Mouse (Mus musculus): ENCODE data around the gene Usp47.

Usp47 gene

DNA sequence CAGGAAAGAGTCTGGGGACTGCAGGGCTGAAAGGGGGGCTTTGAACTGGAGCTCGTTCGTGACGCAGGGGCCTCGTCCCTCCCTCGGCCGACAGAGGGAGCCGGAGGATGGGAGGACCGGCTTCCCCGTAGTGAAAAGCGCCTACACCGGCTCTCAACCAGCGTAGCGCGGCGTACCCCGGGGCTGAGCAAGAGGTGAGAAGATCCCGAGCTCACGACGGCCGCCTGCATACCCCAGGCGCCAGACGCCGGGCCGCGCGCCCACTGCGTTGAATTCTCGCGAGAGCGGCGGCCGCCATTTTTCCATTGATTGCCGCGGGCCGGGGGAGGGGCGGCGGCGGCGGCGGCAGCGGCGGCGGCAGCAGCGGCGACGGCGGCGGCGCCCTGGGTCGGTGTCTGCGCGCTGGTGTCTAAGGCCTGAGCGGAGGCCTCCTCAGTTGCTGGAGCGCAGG lies at the start of gene Usp47:
Gene Usp47 (plus strand): TSS at position 355 of the 451 bp plus-strand sequence.
- peak; percentile 89 for DNase-seq (ENCODE audit: low spot score)

DNA sequence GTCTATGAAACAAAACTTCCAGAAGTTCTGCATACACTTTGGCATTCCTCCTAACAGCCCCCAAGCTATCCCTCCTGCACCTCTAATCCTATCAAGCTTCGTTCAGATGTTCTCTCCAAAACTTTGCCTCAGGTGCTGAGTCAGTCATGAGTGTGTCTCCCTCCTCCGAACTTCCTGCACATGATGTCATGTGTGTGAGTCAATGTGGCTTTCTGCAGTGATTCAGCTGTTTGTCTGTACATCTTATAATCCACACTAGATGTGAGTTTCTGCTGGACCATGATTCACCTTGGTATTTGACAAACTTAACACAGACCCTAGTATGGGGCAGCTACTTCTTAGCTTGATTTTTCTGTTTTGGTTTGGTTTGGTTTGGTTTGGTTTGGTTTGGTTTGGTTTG lies 46.9 kb upstream of the Usp47 start:
- no peak for DNase-seq (ENCODE audit: low spot score)

DNA sequence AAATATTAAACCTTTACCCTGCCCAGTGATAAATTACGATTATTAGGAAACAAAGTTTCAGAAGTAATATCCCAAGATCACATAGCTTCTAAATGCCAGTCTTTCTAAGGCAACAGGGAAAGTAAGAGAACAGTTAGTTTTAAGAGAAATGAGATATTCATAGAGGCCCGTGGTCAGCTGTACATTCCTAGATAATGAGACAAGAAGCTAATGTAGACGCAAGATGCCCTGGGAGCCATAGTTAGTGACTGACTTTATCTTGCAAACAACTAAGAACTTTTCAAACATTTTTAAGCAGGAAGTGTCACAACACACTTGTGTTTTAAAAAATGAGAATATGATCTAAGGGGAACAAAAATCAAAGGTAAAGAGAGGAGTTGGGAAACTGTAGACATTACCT lies 45.4 kb upstream of the Usp47 start:
- no peak for DNase-seq (ENCODE audit: low spot score)

DNA sequence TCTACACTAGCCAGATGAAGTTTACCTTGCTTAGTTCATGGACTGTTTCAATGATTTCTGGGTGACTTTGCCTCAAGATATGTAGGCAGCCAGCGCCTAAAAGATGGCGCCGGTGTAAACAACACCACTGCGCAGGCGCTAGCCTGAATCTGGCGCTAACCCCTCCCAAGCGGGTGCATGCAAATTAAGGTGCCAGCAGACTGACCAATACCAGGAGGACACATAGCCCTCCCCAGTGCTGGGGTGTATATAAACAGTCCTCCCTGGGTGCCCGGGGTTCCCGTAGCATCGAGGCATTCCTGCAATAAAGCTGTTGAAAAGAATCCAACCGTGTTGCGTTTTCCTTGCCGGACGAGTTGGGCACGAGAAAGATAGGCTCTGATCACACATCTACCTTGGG lies 41.0 kb upstream of the Usp47 start:
- DNase-seq (ENCODE audit: low spot score), result no peak

DNA sequence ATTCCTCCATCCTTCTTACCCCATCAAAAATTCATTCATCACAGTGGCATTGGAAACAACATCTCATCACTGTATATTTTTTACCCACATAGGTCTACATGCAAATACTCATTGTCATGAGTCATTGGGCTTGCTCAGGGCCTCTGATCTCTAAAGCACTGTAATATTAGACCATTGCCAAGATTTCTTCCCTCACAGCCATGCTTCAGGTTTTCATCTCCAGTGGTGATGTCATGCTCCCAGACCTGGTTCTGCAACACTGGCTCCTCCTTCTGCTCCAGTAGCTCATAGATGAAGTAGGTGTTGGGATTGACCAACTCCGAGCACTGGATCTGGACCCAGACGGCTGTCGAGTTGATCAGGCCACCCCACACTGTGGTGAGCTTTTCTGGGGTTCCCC lies 38.8 kb upstream of the Usp47 start:
- no peak for DNase-seq (ENCODE audit: low spot score)

DNA sequence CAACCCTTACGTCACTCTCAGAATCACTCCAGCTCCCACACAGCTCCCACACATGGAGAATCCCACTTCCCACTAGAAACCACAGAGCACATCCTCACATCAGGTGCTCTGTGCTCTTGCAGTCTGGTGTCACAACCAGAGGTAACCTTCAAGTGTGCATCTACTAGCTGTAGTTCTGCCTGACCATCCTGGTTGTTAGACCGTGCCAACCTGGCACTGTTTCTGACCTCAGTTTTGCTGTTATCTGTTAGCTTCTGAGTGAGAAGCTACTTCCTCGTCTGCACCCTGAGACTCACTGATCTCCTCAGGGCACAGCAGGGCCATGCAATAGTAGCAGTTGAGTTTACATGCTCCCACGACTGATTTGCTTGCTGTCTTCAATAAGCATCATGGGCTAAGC lies 38.0 kb upstream of the Usp47 start:
- no peak for DNase-seq (ENCODE audit: low spot score)

DNA sequence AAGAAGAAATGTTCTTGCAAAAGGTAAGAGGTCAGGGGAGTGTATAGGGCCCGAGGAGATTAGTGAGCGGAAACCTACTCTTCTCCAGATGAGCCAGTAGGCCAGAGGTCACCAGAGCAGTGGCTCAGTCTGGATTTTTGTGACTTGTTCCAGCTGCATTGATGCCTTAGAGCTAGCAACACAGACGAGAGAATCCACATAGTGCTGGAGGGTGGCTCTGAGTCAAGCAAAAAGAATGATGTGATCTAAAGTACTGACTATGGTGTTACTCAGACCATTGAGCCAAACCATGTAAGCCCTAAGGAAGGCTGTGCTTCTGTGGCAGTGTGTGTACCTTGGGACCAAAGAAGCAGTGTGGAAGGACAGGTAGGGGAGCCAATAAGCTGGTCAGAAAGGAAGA lies 36.4 kb upstream of the Usp47 start:
- no peak for DNase-seq (ENCODE audit: low spot score)

DNA sequence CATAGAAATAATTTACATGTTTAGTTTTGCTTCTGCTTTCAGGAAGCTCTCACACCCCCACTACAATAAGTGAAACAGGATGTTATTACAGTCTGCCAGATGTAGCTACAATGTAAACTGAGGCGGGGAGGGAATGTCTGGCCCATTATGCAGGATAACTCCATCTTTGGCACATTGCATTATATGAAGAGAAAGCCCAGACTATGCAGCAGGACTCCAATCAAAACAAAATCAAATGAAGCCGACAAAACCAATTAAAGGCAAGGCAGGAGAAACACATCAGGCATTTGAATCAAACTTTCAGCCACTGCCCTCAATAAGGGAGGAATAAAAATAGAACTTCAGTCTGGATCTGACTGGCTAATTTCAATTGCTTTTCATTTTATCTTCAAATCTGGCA lies 25.9 kb upstream of the Usp47 start:
- no peak for DNase-seq (ENCODE audit: low spot score)

DNA sequence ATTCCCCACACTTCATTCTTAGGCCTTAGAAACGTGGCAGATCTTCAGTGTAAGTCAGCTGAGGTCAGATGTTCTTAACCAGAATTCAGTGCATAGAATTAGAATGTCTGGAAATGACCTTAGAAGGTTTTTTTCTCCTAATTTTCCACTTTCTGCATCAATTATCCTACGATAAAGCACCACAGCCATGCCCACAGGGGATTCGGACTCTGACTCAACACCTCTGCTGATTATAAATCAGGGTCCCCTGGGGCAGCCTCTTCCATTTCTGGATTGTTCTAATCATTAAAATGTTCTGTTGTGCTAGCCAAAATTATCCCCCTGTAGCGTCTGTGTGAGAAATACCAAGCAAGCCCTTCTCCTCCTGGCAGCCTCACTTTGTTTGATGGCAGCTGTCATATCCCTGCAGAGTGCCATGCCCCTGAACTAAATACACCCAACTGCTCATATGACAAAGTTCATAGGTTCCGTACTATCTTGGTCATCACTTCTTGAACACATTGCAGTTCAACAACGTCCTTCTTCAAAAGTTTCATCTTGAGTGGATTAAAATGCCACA lies 24.8 kb upstream of the Usp47 start:
- DNase-seq (ENCODE audit: low spot score), result no peak

DNA sequence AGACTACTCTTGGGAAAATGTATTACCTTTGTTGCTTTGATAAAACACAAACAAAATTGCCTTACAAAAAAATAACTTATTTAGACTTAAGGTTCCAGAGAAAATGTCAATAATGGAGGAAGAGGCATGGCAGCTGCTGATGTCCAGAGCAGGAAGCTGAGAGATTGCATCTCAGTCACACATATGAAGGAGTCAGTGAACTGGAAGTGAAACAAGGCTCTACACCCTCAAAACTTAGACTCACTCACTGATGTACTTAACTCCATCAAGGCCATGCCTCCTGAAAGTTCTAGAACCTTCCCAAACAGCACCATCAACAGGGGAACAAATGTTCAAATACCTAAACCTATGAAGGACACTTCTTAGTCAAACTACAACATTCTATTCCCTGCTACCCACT lies 23.9 kb upstream of the Usp47 start:
- no peak for DNase-seq (ENCODE audit: low spot score)

DNA sequence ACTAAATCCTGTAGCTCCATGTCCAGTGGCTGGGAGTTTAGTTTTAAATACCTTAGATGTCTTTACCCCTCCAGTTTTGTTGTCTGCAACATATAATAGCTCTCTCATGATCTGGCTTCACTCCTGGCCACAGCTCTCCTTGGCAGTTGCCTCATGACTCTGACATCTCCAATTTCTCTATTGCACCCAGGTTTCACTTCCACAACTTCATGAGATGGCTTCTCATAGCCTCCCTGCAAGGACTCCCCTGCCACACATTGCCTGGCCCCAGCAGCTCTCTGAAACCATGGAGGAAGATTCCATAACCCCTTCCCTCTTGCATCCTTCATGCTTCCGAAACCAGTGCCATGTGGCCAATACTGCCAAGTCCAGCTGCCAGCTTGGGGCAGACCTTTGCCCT lies 23.1 kb upstream of the Usp47 start:
- DNase-seq (ENCODE audit: low spot score), result no peak

DNA sequence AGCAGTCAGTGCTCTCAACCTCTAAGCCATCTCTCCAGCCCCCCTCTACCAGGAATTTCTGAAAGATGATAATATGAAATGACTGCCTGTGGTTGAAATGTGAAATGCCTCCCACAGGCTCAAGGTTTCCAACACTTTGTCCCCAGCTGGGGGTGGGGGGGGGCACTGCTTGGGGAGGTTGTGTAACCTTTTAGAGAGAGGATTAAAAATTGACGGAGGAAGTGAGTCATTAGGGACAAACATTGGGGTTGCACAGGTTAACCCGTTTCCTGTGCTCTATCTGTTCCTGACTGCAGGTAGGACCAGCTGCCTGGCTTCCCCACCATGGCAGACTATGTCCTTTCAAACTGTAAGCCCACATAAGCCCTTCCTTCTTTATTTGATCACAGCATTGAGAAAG lies 12.8 kb upstream of the Usp47 start:
- no peak for DNase-seq (ENCODE audit: low spot score)

DNA sequence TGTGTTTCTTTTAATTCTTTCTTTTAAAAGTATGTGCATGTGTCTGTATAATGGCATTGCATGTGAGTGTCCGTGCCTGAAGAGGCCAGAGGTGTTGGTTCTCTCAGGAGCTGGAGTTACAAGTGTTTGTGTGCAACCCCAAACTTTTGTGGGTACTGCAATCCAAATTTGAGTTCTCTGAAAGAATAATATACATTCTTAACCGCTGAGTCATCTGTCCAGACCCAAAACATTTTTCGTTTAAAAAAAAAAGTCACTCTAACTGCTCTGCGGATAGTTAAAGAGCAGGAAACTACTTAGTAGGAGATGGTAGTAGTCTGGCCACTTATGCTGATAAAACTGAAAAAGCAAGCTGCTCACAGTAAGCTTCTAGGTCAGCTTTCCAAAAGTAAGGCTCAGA lies 12.3 kb upstream of the Usp47 start:
- no peak for DNase-seq (ENCODE audit: low spot score)

DNA sequence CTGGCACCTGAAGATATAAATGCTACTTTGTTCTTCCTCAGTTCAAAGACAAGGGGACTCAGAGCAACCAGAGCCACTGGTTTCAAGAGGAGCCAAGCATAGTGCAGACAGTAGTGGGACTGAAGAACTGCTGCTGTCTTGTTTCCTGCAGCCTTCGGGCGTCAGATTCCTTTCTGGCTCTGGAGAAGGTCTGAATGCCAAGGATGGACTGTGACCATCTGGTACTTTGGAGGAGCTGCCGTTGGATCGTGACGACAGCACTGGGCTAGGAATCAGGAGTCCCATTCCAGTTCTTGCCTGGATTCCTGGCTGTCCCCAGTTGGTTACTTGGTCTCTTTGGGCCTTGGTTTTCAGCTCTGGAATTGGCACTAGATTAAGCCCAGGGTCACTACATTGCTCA lies 11.2 kb upstream of the Usp47 start:
- DNase-seq (ENCODE audit: low spot score), result peak; percentile 24

DNA sequence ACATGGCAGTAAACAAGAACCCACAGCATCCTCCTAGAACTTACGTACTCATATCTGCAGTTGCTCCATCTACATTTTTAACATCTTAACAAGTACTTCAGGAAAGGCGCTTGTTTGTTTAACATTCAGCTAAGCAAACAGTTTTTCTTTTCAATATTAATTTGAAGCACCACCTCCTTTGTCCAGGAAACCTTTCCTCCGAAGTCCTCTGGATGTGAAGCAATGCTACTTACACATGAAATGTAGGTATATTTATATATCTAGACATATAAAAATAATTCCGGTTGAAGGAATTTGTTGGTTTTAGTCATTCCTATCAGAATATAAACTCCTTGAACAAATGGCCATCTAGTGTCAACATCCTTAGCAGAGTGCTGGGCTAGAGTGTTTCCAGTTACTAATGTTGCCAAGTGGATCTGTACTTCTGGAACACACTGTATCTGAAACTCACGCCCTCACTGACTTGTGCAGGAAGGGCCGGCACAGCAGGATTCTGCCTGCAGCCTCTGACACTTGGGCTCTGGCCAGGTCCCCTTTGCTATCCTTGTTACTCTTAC lies 10.6 kb upstream of the Usp47 start:
- DNase-seq (ENCODE audit: low spot score), result peak; percentile 53

DNA sequence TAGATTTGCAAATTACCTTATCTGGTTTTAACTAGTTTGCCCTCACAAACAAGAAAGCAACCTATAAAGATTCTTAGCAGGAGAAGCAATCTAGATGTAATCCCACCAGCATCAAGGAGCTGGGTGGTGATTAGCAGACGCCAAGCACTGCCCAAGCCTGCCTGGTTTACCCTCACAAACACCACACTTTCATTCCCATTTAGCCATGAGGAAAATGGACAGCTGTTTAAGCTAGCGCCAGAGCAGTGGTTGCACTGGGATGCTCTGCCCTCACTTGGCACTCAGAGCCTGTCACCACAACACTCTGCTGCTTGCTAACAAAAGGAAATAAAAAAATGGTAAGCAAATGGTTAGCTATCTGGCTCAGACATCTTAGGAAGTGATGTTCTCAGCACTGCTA lies 9.2 kb upstream of the Usp47 start:
- no peak for DNase-seq (ENCODE audit: low spot score)

DNA sequence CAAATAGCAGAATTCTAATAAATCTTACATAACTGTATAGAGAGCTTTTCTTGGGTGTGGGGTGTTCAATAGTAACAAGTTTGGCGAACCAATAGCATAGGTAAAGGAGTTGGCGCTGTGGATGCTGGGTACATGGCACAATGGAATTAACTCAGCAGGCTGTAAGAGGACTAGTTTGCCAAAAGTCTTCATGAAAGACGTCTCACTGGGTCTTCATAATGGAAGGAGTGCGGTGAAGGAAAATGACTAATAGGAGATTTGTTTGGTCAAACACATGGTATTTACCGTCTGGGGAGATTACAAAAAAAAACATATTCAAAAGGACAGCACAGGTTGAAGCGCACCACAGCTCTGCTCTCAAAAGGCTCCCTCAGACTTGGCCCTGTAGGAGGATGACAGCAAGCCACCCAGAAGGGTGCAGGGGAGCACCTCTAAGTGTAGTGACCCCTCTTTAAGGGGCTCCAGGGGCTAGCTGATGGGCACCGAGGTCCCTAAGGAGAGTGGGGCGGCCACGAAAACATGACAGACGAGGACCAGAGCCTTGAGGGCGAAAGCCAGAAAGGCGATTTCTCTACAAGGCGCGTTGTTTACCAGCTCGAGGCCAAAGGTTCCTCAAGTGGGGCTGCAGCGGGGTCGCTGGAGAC lies 676 bp upstream of the Usp47 start:
- DNase-seq (ENCODE audit: low spot score), result no peak

DNA sequence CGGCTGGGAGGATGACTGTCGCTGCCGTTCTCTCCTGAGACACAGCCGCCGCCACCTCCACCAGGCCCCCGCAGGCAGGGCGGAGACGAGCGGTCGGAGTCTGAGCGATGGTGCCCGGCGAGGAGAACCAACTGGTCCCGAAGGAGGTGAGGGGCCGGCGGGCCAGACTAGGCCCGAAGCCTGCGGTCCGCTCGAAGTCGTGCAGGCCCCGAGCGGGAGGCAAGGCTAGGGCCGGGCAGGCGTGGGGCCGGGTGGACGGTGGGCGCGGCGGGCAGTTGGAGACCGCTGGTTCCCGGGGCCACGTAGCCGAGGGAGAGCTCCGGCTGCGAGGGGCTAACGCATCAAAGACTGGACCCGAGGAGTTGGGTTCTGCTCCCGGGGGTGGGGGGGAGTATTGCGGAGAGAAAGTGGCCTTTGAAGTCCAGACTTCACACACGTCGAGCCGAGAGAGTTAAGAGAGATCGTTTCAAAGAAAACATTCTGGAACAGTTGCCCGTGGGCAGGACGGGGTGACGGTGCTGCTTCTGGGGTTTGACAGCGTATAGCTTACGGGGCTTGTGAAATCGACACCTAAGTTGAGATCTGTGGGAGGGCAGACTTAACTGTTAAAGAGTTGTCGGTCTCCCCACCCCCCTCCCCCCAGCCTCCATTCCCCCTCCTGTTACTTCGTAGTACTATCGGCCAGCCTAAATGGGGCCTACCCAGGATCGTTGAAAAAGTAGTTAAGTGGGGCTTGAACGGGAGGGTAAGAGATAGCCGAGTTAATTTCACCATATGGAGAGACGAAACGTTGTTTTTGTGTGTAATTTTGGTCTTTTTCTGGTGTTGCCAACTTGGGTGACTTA lies 519 bp downstream of the Usp47 start:
- peak; percentile 86 for DNase-seq (ENCODE audit: low spot score)

DNA sequence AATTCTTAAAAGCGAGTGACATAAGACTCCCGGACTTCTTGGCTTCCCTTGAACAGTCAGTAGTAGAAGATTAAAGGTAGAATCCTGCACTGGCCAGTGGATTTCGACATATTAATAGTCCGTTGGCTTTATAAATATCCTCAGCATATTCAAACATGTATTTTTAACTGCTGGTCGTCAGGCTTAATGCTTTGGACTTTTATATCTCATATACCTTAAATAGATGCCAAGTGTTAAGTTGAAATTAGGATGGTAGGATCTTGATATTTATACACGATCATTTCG lies 1.1 kb downstream of the Usp47 start:
- DNase-seq (ENCODE audit: low spot score), result no peak

DNA sequence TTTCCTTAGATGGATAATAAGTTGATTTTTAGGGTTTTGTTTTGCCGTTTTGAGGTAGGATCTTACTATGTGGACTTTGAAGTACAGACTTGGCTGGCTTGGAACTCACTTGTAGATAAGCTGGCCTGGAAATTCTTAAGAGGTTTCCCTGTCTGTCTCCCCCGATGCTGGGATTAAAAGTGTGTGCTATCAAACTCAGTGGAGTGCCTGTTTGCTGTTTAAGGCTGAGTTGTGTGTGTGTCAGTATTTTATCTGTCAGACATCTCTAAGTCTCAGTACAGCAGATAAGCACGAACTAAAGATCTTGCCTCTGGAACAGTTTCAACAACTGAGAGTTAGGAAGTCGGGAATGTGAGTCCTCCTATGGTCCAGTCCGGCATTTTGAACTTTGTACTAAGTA lies 1.6 kb downstream of the Usp47 start:
- DNase-seq (ENCODE audit: low spot score), result no peak

DNA sequence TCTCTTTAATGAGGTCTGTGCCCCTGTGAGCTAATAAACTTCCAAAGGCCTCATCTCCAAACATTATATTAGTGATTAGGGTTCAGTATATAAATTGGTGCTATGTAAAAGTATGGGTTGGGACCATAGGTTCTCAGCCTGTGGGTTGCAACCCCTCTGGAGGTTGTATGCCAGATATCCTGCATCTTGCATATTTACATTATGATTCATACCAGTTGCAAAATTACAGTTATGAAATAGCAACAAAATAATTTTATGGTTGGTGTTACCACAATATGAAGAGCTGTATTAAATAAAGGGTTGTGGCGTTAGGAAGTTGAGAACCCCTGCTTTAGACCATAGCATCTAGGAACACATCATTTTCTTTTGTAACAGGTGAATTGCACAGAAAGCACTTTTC lies 7.3 kb downstream of the Usp47 start:
- DNase-seq (ENCODE audit: low spot score), result no peak

DNA sequence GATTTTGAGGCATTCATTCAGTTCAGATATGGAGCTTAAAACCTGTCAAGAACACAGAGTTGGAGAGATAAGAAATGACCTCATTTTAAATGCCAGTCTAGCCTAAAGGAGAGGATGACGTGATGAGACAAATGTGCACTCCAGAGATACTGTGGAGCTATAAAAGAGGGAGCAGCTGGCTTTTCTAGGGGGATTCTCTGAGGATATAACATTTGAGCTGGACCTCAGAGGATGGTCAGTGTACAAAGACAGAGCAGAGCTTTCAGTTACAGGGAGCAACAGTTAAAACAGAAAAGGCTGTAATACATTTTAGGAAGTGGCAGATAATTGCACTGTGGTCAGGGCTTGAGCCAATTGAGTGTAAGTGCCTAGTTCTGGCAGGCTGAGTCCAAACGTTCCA lies 12.5 kb downstream of the Usp47 start:
- DNase-seq (ENCODE audit: low spot score), result no peak

DNA sequence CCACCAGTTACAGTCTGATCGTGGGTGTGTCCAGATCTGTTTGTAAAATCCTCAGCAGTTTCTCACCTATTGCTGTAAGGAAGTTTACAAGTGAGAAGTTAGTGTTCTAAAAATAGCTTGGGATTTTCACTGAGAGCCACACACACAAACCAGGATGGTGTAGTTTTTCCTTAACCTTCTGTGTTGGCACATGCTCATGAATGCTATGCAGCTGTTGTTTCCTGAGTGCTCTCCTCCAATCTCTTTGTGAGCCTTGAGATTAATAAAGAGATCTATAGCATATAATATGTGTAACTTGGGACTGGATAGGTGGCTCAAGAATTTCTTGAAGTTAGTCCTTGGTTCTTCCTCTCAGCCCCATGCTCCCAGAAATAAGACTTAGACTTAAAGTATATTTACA lies 13.3 kb downstream of the Usp47 start:
- DNase-seq (ENCODE audit: low spot score), result no peak
